Mouse (Mus musculus) liver, adult 2 months (tissue): ENCODE data around the gene Bcas2. TPM values are rescaled to one million over a fixed set of nuclear protein-coding genes. Genes with fewer than 3 reads are reported as not detected.
"Not testable (repeated sequence)": the region's sequence is repeated elsewhere in the genome, so short reads cannot be mapped to it uniquely, and the experiment has no call there.

ENCODE experiments used
- DNase-seq: peaks from one replicate; pipeline ENCODE4 v3.0.0-alpha.2; 2011; ENCODE audit warnings: low read depth, low spot score; ENCODE audit errors: extremely low read depth
- H3K27ac ChIP-seq: fragments of 200-500 bp; replicated peaks from 2 replicates; pipeline ENCODE4 v1.5.1; 2012; ENCODE audit warnings: low read depth, mild to moderate bottlenecking, control low read depth, inconsistent platforms, low read length; ENCODE audit not compliant: insufficient read depth
- H3K27me3 ChIP-seq: fragments of 200-500 bp; 2 replicates; pipeline ENCODE4 v1.6.1; 2012; ENCODE audit warnings: mild to moderate bottlenecking, moderate library complexity, low read length, inconsistent platforms; ENCODE audit not compliant: control insufficient read depth, insufficient read depth
- H3K36me3 ChIP-seq: fragments of 200-500 bp; 2 replicates; pipeline ENCODE4 v1.6.1; 2012; ENCODE audit warnings: low read length, inconsistent platforms; ENCODE audit not compliant: control insufficient read depth, insufficient read depth
- H3K4me1 ChIP-seq: fragments of 200-500 bp; 2 replicates; pipeline ENCODE4 v1.6.1; 2011; ENCODE audit warnings: low read length; ENCODE audit not compliant: control insufficient read depth, insufficient read depth
- H3K4me3 ChIP-seq: fragments of 200-500 bp; 2 replicates; pipeline ENCODE4 v1.5.1; 2011; ENCODE audit warnings: low read depth, mild to moderate bottlenecking, control low read depth, low read length, moderate library complexity; ENCODE audit not compliant: insufficient read depth
- H3K79me2 ChIP-seq: fragments of 200-500 bp; 2 replicates; pipeline ENCODE4 v1.6.1; 2012; ENCODE audit warnings: inconsistent platforms, mild to moderate bottlenecking, low read length, moderate library complexity; ENCODE audit not compliant: control insufficient read depth, insufficient read depth
- H3K9ac ChIP-seq: fragments of 200-500 bp; 2 replicates; pipeline ENCODE4 v1.6.1; 2012; ENCODE audit warnings: low read depth, mild to moderate bottlenecking, control low read depth, inconsistent platforms, low read length
- CTCF ChIP-seq: fragments of 200-500 bp; IDR thresholded peaks from 2 replicates; pipeline ENCODE4 v1.5.1; 2011; ENCODE audit warnings: low read depth, low read length, control low read depth
- POLR2A ChIP-seq: fragments of 200-500 bp; IDR thresholded peaks from 2 replicates; pipeline ENCODE4 v1.6.1; 2011; ENCODE audit warnings: low read length, control low read depth; ENCODE audit not compliant: insufficient read depth; ENCODE audit errors: extremely low read depth
- WGBS: fragments of 180-500 bp; shearing (Covaris S2); methylation state at CpG from one replicate; pipeline ENCODE4 v1.1.7; 2018; 5-methylcytosine and 5-hydroxymethylcytosine counted together
- polyA plus RNA-seq: library from polyadenylated mRNA; depleted of rRNA; stranded (reverse); fragments of >200 nt; gene quantifications from 2 replicates; pipeline ENCODE4 v1.2.3, GENCODE M21; 2012
- total RNA-seq: library from RNA; depleted of rRNA; stranded (reverse); fragments of >200 nt; gene quantifications from 2 replicates; pipeline ENCODE4 v1.2.3, GENCODE M21; 2014

The Bcas2 gene
- total and polyA plus RNA-seq, 2 experiments = 15.9 to 28.3 TPM

GRCm38 (mm10) chr3:103193186-103193585, 21.7 kb downstream of the Bcas2 start:
- no peak for DNase-seq
- Histone ChIP-seq H3K36me3 (no peaks in the 10 kb centered on the region), H3K4me3 (no peak overlapping the region), H3K27ac (no peak overlapping the region), H3K27me3 (no peaks in the 10 kb centered on the region), H3K9ac (no peak overlapping the region), H3K4me1 (no peaks in the 10 kb centered on the region), H3K79me2 (no peaks in the 10 kb centered on the region)
- no peak for TF ChIP-seq POLR2A
- TF ChIP-seq CTCF = no peak
- WGBS = 83% methylated on average over 1 of the region's 1 CpGs

GRCm38 (mm10) chr3:103196320-103196823, 24.9 kb downstream of the Bcas2 start:
- no peak for DNase-seq
- Histone ChIP-seq H3K27me3 (no peaks in the 10 kb centered on the region), H3K4me3 (no peak overlapping the region)

GRCm38 (mm10) chr3:103199386-103199785, 27.9 kb downstream of the Bcas2 start:
- WGBS = 89% methylated on average over 5 of the region's 5 CpGs
- no peaks in the 10 kb centered on the region for H3K36me3 ChIP-seq
- no peaks in the 10 kb centered on the region for H3K79me2 ChIP-seq
- no peaks in the 10 kb centered on the region for H3K27me3 ChIP-seq
- H3K27ac ChIP-seq = no peak overlapping the region
- no peak for DNase-seq
- H3K9ac ChIP-seq = no peak overlapping the region
- no peak overlapping the region for H3K4me3 ChIP-seq
- TF ChIP-seq CTCF (no peak), POLR2A (no peak)
- no peaks in the 10 kb centered on the region for H3K4me1 ChIP-seq

More at GRCm38 (mm10) chr3:103196320-103196823, 24.9 kb downstream of the Bcas2 start:
- Histone ChIP-seq H3K27ac (no peak overlapping the region), H3K36me3 (no peaks in the 10 kb centered on the region), H3K4me1 (no peaks in the 10 kb centered on the region), H3K9ac (no peak overlapping the region), H3K79me2 (no peaks in the 10 kb centered on the region)
- no peak for TF ChIP-seq POLR2A
- TF ChIP-seq CTCF = no peak
- 55% methylated on average over 7 of the region's 7 CpGs for WGBS

- H3K36me3 ChIP-seq, H3K27ac ChIP-seq, H3K9ac ChIP-seq, H3K79me2 ChIP-seq, H3K4me1 ChIP-seq, DNase-seq, H3K27me3 ChIP-seq, H3K4me3 ChIP-seq: not testable (repeated sequence)
- 98% methylated on average over 7 of the region's 7 CpGs for WGBS
Observed at GRCm38 (mm10) chr3:103201105-103201504, 29.6 kb downstream of the Bcas2 start.

GRCm38 (mm10) chr3:103203554-103203953, 32.1 kb downstream of the Bcas2 start:
- Histone ChIP-seq H3K4me1 (no peaks in the 10 kb centered on the region; the same call in 1 of the 2 replicates), H3K27ac (no peak overlapping the region), H3K79me2 (no peaks in the 10 kb centered on the region), H3K27me3 (no peaks in the 10 kb centered on the region), H3K9ac (no peak overlapping the region), H3K36me3 (no peaks in the 10 kb centered on the region), H3K4me3 (no peak overlapping the region)
- TF ChIP-seq POLR2A (no peak), CTCF (no peak)
- no peak for DNase-seq
- WGBS = 100% methylated on average over 1 of the region's 1 CpGs

GRCm38 (mm10) chr3:103204445-103204844, 33.0 kb downstream of the Bcas2 start:
- 85% methylated on average over 3 of the region's 3 CpGs for WGBS
- TF ChIP-seq POLR2A = no peak
- no peak for TF ChIP-seq CTCF
- Histone ChIP-seq H3K79me2 (no peaks in the 10 kb centered on the region), H3K4me1 (no peaks in the 10 kb centered on the region; the same call in 1 of the 2 replicates), H3K27me3 (no peaks in the 10 kb centered on the region), H3K4me3 (no peak overlapping the region), H3K9ac (no peak overlapping the region), H3K36me3 (no peaks in the 10 kb centered on the region), H3K27ac (no peak overlapping the region)
- DNase-seq = no peak
